Mouse (Mus musculus) cerebellum, postnatal 25 days (tissue): Measurements from ENCODE around the gene Cyp2d40.
"Not testable (repeated sequence)": the region's sequence is repeated elsewhere in the genome, so short reads cannot be mapped to it uniquely, and the experiment has no call there.

ENCODE experiments used
- DNase-seq, 2 experiments: peaks; one replicate each; pipeline ENCODE4 v3.0.0; 2021; ENCODE audit warnings: mixed read lengths in 2 of 2

Gene Cyp2d40

DNA sequence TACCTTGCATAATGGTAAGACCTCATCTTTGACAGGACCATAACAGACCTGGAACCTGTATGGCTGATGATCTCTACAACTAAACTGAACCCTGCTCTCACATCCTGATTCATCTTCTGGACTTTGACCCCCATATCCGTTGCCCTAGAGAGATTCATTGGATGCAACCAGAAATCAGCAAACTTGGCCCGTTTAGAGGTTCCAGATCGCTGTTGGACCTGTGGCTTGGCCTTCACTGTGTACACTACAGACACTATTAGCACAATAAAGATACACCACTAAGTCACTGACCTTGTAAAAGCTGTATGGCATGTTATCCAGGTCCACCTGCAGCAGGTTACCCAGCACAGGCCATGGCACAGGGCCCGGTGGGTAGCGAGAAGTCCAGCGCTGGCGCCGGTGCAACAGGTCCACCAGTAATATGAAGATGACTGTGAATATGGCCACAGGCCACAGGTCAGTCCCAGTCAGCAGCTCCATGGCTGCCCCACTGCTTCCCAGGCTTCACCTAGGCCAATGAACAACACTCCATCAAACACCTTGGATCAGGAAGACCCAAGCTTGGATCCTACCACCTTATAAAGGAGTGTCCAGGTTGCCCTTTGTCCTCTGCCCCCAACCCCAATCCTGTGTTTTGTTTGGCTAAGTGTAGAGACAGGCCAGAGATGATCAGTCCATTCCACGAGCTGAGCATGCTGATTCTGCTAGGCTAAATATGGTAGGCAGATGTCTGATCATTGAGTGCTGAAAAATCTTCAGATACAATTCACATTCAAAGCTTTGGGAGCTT, at the start of gene Cyp2d40:
Gene Cyp2d40 (minus strand): TSS at position 553 of the 790 bp plus-strand sequence.
- no peak for DNase-seq

DNA sequence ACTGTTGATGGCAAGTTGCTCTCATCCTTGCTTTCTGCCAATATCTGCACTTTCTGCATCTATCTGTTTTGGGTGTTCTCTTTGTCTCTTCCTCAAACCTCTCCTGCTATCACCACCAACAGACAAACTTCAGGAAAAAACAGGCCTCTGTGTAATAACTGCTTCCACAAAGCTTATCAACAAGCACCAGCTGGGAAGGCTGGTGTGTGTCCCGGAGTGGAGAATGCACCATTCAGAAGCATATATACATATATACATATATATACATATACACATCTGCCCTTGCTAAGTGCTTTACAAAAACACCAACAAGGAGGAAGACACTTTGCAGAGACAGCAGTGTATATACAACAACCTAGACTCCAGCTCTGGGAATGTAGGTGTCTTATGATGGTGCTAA, 46.6 kb upstream of the Cyp2d40 start:
- no peak for DNase-seq

DNA sequence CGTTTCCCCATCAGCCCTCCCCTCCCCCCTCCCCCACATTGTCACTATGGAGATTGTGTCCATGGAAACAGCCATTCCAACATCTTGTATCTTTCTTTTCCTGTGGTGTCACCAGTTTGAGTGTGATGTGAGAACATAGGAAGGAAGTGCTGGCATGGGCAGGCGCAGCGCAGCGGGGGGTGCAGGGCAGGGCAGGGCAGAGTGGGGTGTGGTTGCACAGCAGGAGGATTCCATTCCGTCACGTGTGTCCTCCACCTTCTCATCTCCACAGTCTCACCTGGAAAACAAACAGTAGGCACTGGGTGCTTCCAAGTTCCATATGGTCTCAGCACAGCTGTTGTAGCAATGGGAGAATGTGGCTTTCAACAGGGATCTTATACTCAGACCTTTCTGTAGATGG, 45.5 kb upstream of the Cyp2d40 start:
- no peak for DNase-seq

DNA sequence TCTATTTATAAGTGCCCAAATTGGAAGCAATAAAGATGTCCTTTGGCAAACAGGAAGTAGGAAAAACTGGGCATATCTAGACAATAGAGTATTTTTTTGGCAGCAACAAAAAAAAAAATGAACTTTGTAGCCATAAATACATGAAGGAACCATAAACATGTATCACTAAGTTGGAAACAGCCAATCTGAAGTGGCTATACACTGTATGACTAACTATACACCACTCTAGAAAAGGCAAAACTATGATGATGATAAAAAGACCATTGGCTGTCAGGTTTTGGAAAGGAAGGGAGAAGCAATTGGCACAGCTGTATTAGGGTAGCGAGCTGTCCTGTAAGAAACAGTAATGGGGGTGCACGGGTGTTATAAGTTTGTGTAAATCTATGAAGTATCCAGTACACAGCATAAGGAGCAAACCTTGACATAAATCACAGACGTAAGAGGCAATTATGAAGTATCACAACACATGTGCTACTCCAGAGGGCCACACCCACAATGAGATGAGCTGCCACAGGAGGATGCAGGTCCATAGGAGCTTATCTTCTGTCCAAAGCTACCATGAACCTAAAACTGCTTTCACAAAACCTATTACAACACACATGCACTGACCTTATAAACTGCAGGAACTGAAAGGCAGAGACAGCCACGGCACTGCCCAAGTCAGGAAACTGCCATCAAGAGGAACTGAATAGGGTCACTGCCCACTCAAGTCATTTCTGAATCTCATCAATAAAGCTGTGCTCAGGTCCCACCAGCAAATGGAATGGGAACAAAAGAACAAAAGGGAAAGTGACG, 43.2 kb upstream of the Cyp2d40 start:
- no peak for DNase-seq

DNA sequence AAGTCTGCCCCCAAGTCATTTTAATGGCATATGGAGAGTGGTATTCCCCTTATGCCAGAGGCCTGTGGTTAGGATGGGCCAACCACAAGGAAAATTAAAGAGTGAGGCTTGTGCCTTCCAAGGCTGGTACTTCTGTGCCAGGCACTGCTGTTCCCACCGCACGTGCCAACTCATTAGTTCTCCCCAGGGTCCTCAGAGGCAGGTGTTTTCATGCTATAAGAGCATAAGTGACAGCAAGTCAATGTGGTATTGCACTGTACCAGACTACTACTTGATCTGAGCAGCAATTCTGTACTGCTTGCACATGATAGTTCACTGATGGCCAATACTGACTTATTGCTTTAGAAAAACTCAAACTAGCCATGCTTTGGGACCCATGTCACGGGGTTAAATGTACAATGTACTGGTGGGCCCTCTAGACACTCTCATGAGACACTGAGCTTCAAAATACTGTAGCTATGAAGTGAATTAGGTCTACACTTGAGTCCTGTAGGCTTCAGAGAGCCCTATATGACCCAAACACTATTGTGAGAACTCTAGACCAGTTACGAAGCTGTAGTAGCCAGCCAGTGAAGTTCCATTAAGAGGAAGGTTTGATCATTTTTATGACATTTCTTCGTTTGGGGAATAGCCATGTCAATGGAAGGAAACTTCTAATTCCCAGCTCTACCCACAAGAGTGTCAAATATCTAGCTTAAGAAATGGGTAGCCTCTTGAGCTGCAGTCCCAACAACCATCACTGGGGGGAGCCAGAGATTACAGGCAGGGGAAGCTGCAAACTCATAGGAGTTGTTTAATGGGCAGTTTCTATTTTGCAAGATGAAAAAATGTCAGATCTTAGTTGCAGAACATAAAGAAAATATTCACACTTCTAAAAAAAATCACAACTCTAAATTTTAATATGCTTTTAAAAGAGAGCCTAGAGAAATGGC, 41.0 kb upstream of the Cyp2d40 start:
- peak; percentile 86 to 92 for DNase-seq

DNA sequence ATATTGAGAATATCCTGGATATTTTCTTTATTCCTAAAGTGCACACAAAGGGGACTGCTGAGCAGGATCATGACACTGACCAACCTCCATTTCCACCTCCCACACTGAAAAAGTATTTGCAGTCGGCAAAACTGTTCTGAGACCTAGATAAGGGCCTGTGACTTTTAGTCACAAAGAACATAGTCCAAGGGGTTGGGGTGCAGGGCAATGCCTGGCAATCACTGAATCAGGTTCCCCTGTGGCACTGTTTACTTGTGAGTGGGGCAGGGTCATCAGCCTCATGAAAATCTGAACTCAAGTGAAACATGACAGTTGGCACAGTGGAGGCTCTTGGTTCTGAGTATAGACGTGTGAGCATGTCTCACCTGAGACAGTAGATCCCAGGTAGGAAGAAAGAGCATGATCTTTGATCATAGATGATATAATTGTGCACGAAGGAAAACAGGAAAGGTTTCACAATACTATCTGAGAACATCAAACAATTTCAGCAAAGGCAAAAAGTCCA, 32.0 kb upstream of the Cyp2d40 start:
- no peak for DNase-seq

DNA sequence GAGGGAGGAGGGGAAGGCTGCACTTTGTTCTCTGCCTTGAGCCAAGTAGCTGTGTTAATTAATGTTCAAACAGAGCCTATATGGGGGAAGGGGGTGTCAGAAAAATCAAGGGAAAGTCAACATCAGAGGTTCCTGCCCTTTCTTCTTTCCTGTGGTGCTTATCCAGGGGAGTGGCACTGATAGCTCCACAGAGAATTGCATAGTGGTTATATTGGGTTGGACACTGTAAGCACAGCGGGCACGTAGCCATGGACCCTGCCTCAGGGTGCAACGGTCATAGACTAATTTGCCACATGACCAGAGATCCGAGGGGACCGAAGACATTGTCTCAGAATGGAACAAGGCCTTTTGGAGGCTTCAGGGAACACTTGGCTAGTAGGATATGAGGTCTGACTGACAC, 30.3 kb upstream of the Cyp2d40 start, which contains the start of gene Cyp2d26:
Gene Cyp2d26 (minus strand): TSS at position 18 of the 400 bp plus-strand sequence.
- no peak for DNase-seq

- DNase-seq, result no peak
Measured at GRCm38 (mm10) chr15:82793868-82794267, 29.9 kb upstream of the Cyp2d40 start.

- no peak for DNase-seq
Measured at GRCm38 (mm10) chr15:82793454-82793853, 29.5 kb upstream of the Cyp2d40 start.

- no peak for DNase-seq
Measured at GRCm38 (mm10) chr15:82792566-82792965, 28.6 kb upstream of the Cyp2d40 start.

DNA sequence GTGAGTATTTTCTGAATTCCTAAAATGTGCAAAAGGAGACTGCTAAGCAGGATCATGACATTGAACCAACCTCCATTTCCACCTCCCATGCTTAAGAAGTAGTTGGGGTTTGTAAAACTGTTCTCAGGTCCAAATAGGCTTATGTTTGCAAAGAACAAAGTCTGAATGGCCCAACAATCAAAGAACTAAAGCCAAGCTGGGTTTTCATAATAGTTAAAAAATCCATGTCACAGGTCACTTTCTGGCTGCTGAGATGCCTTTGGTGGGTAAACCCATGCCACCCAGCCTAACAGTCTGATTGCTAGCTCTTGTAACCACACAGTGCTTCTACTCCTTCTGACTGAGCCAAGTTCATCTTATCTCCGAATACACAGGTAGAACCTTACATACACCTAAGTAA, 20.6 kb upstream of the Cyp2d40 start:
- no peak for DNase-seq

DNA sequence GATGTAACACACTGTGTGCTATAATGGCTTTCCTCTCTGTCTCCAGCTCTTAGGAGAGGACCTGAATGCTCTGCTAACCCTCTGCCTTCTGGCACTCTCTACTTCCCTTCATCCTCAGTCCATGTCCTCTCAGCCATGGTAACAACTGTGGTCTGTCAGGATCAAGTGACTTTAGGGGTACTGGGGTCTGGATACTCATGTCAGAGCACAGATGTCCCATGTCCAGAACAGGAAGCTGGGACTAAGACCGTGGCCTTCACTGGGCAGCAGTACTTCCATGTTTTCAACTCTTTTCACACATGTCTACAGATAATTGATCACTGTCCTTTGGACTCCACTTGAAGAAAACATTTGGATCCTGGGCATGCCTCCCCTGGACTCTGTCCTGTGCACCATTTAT, 19.8 kb upstream of the Cyp2d40 start:
- no peak for DNase-seq

DNA sequence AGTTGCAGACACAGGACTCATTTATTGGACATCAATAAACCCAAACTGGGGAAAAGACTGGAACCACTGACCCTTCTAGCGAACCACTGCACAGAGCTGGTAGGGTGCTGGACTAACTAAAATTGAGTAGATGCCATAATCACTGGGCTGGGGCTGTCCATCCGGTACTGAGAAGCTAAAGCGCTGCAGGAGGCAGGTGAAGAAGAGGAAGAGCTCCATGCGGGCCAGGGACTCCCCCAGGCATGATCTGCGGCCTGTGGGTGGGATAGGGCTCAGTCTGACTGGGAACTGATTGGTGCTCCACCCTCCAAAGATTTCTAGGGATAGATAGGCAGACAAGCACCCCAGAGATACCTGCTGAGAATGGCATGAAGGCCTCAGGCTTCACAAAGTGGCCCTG, 13.9 kb upstream of the Cyp2d40 start:
- not testable (repeated sequence) for DNase-seq

DNA sequence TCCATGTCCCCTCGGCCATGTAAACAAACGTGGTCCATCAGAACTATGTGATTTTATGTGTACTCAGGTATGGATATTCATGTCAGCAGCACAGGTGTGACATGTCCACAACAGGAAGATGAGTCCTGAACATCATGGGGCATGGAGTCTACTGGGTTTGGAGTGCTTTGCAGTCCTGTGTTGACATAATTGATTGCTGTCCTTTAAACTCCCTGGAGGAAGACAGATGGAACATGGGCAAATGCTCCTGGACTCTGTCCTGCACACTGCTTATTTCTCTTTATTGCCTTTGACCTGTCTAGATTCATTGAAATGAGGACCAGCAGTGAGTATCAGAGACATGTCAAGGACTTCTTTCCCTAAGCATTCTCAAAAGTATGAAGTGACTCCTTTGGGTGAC, 2.0 kb upstream of the Cyp2d40 start:
- no peak for DNase-seq

GRCm38 (mm10) chr15:82764881-82765280, 898 bp upstream of the Cyp2d40 start:
- no peak for DNase-seq

- DNase-seq, result no peak
Measured at GRCm38 (mm10) chr15:82748141-82748540, 15.8 kb downstream of the Cyp2d40 start.

DNA sequence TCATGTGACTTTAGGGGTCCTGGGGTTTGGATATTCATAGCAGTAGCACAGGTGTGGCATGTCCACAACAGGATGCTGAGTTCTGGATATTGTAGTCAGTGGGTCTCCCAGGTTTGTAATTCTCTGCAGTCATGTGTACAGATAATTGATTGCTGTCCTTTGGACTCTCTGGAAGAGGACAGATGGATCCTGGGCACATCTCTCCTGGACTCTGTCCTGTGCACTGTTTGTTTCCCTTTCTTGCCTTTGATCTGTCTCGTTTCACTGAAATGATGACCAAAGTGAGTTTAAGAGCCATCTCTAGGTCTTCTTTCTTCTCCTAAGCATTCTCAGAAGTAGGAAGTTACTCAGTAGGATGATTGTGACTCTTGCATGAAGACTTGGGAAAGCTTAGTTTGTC, 16.5 kb downstream of the Cyp2d40 start:
- no peak for DNase-seq

- not testable (repeated sequence) for DNase-seq
Measured at GRCm38 (mm10) chr15:82733331-82733925, 30.6 kb downstream of the Cyp2d40 start.
